Mouse (Mus musculus): ENCODE results near the gene Sytl3. TPM values are rescaled to one million over a fixed set of nuclear protein-coding genes. Genes with fewer than 3 reads are reported as not detected.
A peak's percentile ranks its signal among the peaks of the same experiment; 100 is the strongest.

Gene Sytl3
- total RNA-seq, 2 experiments from 2014 or later = 0.11 to 0.17 TPM

DNA sequence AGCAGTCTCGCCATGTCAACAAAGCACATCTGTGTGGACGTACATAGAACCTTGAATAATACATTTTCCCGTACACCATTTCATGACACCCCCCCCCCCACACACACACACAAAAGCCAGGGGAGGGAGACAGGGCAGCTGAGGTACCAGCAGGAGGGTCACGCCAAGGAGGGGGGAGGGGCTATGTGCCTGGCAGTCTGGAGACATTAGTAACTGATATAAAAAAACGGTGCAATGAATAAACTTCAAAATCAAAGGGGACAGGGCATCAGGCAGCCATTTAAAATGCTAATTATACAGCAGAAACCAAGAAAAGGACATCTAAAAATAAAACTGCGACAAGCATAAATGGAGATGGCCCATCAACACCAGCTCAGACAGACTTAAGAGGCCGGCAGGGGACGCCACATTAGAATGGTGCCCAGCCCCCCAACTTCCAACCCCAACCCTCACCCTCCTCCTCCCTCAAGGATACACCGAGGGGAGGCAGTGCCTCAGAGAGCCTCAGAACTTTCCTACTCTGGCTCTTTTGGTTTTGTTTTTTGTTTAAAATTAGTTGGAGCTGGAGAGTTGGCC, 100.9 kb downstream of the Sytl3 start:
- DNase-seq = no peak

- no peak for DNase-seq
These were observed 104.8 kb downstream of the Sytl3 start for GRCm38 (mm10) chr17:6763513-6764226.

DNA sequence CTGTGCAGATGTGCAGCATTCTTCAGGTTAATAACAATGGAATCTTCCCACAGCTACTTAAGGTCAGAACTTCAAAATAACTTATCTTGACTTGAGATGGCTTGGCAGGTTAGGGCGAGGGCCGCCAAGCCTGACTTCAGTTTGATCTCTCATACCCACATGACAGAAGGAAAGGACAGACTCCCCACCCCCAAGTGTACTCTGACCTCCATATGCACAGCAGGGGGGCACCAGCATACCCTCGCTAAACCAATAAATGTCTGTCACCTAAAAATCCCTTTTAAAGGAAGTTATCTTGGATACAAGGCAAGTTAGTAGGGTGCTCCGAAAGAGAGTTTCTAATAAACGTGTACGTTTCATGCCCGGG, 105.3 kb downstream of the Sytl3 start:
- no peak for DNase-seq

DNA sequence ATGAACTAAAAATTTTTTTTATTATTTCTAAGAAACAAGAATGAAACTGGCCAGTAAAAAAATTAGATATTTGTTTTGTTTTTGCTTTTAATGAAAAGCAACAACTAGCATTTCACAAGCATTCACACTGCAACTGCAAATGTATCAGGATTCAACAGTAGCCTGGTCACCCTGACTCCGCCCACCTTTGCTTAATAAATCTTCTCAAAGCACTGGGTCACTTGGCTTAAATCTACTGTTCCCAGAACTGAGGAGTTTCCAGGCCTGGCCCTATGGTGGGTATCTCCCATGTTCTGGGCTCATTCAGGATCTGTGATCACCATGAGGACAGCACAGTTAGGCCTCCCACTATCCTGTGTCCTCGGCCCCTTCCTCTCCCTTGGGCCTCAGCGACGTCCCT, 105.8 kb downstream of the Sytl3 start:
- no peak for DNase-seq

- no peak for DNase-seq
These were observed 107.0 kb downstream of the Sytl3 start for GRCm38 (mm10) chr17:6765886-6766285.

- DNase-seq = no peak
These were observed 107.9 kb downstream of the Sytl3 start for GRCm38 (mm10) chr17:6766823-6767222.

- no peak for DNase-seq
These were observed 108.9 kb downstream of the Sytl3 start for GRCm38 (mm10) chr17:6767771-6768170.

DNA sequence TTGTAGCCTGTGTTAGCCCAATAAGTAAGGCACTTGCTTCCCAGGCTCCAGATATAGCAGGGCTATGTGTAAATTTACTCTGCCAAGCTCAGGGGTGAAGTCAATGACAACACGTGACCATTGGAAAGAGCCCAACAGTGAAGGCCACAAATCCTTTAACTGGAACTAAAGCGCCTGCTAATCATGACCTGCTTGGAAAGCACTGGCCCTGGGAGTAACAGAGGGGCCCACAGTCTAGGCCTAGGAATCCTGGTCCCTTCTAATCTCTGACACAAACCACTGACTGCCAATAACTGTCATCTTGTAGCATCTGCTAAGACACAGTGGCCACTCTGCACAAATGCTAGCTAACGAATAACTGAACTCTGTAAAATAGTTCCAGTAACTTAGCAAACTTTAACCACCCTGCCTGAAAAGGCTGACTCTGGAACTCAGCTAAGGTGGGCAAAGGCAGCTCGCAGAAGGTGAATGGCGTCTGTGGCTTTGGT, 109.5 kb downstream of the Sytl3 start:
- DNase-seq = peak; percentile 56

DNA sequence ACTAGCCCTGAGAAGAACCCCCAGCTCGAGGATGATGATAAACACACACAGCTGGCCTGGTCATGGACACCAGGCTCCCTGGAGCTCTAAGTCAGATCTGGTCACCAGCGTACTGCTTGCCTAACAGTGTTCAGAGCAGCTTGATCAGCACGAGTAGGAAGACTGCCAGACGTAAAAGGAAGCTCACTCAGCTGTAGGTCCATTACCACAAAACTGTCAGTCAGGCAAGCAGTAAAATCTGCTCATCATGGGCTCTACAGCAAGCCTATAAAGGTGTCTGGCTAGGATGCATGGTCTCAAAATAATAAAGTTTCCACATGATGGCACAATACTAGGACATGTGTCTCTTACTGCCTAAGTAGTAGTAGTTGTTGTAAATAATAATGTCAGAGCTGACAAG, 110.7 kb downstream of the Sytl3 start:
- no peak for DNase-seq

- no peak for DNase-seq
These were observed 113.0 kb downstream of the Sytl3 start for GRCm38 (mm10) chr17:6771661-6772489.

DNA sequence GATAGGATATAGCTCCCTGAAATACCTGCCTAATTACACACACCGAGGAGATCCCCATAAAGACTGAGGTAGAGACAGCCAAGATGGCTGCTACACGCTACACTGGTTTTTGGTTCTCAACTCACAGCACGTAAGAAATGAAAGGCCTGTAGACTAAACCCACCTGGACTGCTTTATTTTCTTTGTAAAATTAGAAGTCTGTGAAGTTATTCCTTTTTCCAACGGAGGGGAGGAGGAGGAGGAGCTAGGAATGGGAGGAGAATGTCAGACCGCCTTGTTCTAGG, 113.5 kb downstream of the Sytl3 start:
- DNase-seq = no peak

DNA sequence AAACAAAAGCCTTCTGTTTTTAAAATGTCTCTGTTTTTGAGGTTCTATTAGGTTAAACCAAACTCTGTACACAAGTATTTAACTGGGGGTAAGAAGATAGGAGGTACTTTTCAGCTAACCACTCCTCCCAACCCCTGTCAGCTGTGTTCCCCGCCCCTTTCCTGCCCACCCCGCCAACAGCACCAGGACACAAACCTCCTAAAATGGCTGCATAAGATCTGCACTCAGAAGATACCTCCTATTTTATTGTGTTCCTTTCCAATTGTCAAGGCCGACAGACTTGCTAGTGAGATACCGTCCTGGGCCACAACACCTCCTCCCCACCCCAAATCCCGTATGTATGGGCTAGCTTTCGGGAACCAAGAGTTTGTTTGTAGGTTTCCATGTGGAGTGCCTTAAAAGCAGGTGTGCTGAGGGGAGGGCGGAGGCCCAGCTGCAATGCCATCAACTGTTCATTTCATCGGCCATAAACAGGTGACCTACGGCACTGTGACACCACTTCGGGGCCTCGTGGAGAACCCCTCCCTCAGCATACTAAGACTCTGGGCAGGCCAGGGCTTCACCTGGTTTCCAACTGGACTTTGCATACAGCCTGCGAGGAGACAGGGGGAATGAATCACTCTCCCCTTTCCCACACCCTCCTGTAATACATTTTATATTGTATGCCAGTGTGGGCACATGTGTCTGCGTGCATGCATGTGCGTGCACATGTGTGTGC, 114.5 kb downstream of the Sytl3 start:
- DNase-seq = no peak

DNA sequence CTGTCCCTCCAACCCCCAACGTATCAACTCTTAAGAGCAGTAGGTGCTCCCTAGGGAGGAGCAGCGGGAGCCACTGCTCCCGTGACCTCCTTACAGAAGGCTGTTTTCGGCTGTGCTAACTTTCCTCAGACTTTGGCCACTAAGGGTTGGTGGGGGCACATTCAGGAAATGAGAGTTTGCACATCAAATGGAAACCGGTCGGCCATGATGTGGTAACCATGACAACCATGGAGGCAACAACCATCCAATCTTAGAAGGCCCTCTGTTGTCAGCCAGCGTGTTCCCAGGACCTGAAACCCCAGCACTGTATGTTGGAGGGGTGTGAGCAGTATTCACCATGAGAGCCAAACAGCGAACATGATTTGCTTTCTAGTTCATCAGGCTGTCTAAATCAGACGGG, 116.3 kb downstream of the Sytl3 start:
- DNase-seq = no peak

DNA sequence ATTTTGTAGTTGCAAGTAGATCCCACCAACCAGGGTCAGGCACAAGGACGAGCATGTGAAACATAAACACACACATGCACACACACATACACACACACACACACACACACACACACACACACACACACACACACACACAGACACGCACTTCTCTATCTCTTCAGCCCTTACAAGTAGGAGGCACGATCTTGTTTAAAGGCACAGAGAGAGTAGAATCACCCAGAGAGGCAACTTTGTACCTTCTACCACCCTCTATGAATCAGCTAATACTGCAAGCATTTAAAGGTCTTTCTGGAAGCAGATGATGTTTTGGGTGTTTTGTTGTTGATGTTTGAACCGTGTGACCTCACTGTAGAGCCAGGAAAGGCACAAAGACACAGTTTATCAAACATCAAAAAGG, 116.8 kb downstream of the Sytl3 start:
- DNase-seq = no peak

DNA sequence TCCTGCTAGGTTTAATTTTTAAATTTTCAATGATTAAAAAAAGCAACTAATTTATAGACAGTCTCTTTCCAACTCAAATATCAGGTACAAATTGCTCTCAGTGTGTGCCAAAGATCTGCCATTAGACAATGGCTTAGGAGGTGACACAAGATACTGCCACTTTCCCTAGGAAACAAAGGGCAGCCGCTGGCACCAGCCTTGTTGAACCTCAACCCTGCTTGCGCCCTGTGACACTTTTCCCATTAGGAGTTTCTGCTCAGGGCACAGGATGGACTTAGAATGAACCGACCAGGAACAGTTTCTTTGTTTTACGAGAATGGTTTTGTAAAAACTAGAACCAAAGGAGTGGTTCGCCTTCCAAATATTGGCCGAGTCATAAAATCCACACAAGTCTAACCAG, 117.2 kb downstream of the Sytl3 start:
- DNase-seq = no peak

GRCm38 (mm10) chr17:6776576-6776975, 117.7 kb downstream of the Sytl3 start:
- DNase-seq = no peak

DNA sequence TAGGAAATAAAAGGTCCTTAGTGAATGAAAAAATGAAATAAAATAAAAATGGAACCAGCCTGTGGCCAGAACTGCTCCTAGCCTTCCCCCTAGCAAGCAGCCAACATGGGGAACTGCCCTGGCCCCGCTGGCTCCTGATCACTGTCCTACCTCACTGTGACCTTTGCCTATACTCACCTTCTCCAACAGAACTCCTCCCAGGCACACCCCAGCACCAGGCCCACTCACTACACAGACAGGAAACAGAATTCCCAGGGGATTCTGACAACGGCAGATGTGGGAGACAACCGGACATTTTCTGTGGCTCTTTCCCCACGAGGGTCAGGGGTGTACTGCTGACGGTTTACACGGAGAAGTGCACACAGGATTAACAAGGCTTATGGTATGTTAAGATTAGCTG, 118.2 kb downstream of the Sytl3 start:
- DNase-seq = no peak

- DNase-seq = no peak
These were observed 118.9 kb downstream of the Sytl3 start for GRCm38 (mm10) chr17:6777629-6778331.

- DNase-seq = peak; percentile 37
These were observed 119.4 kb downstream of the Sytl3 start for GRCm38 (mm10) chr17:6778332-6778683.

DNA sequence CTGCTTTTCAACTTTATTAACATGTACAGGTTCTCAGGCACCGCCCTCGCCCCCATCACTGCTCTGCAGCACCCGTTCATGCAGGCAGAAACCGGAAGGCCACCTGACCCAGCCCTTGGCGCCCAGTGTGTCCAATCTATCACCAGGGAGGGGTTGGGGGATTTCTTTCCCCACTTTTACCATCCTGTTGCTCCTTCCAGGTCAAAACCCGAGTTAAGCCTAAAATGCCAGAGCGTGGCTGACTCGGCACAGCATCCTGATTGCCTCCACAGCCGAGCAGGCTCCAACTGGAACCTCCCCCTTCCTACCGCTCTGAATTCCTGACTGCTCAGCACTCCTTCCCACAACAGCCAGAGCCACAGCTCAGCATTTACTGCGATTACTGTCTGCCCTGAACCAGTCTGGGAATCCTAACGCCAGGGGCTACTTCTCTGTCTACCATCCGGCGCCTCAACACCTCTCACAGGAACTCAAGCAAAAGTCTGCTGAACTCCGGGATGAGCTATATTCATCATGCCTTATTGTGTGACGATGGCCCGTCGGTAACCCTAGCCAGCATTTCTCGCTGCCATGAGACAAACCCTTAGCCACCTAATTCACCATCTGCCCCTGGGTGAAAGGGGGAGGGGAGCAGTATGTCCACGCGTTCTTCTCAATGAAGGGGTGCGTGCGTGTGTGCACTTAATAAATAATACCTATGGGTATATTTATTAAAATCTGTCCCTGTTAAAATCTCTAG, 120.0 kb downstream of the Sytl3 start:
- peak; percentile 58 for DNase-seq

GRCm38 (mm10) chr17:6779632-6780031, 120.7 kb downstream of the Sytl3 start:
- DNase-seq = no peak
